Mouse (Mus musculus): ENCODE measurements around the gene Nfkb2. TPM values are rescaled to one million over a fixed set of nuclear protein-coding genes. Genes with fewer than 3 reads are reported as not detected.

The Nfkb2 gene
- polyA plus RNA-seq, 1 experiment from 2014 or later = 6.1 TPM

- 18% methylated on average over 7 of the region's 7 CpGs for WGBS
- Histone ChIP-seq H3K4me3 (ENCODE audit: low read depth, low read length) (no peak overlapping the region), H3K9me3 (ENCODE audit: control insufficient read depth) (no peaks in the 10 kb centered on the region), H3K27ac (ENCODE audit: low read depth, low read length) (peak overlapping the region; percentile 21; the same call in 1 of the 2 replicates), H3K9ac (ENCODE audit: low read depth, low read length) (no peak overlapping the region), H3K4me2 (replicated peaks; ENCODE audit: low read depth) (no peak overlapping the region), H3K27me3 (replicated peaks; ENCODE audit: control insufficient read depth, insufficient read depth, low read length) (no peaks in the 10 kb centered on the region), H3K4me1 (replicated peaks; ENCODE audit: control insufficient read depth, insufficient read depth, low read length) (no peaks in the 10 kb centered on the region), H3K36me3 (ENCODE audit: control insufficient read depth, insufficient read depth) (no peaks in the 10 kb centered on the region; the same call in 1 of the 2 replicates)
- ATAC-seq = no peak
- no peak for TF ChIP-seq CTCF (IDR thresholded peaks at IDR 0.05; ENCODE audit: low read depth)
Measured at GRCm38 (mm10) chr19:46344710-46345419, 40.7 kb downstream of the Nfkb2 start.

DNA sequence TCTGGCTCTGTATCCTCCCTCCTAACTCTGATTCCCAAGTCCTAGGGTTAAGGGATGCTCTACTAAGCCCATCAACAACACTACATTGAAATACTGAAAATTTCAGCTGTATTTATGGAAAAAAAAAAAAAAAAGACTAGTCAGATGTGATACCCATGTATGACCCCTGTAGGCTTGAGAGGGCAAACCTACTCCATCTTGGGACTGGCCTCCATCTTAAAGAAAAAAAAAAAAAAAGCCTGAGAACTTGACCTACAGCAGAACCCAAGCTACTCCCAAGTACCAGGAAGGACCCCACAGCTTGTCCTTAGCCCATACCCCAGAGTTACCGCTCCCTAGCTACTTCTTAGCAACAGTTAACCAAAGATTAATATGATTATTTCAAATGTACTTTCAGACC is 43.0 kb downstream of the Nfkb2 start:
- 97% methylated on average over 1 of the region's 1 CpGs for WGBS
- H3K4me1 ChIP-seq (replicated peaks; ENCODE audit: control insufficient read depth, insufficient read depth, low read length) = no peaks in the 10 kb centered on the region
- no peak overlapping the region for H3K4me2 ChIP-seq (replicated peaks; ENCODE audit: low read depth)
- H3K9ac ChIP-seq (ENCODE audit: low read depth, low read length) = no peak overlapping the region
- H3K27ac ChIP-seq (ENCODE audit: low read depth, low read length) = no peak overlapping the region
- H3K9me3 ChIP-seq (ENCODE audit: control insufficient read depth) = no peaks in the 10 kb centered on the region
- TF ChIP-seq CTCF (IDR thresholded peaks at IDR 0.05; ENCODE audit: low read depth) = no peak
- no peak for ATAC-seq
- H3K27me3 ChIP-seq (replicated peaks; ENCODE audit: control insufficient read depth, insufficient read depth, low read length) = no peaks in the 10 kb centered on the region
- no peak overlapping the region for H3K4me3 ChIP-seq (ENCODE audit: low read depth, low read length)
- no peaks in the 10 kb centered on the region; the same call in 1 of the 2 replicates for H3K36me3 ChIP-seq (ENCODE audit: control insufficient read depth, insufficient read depth)

DNA sequence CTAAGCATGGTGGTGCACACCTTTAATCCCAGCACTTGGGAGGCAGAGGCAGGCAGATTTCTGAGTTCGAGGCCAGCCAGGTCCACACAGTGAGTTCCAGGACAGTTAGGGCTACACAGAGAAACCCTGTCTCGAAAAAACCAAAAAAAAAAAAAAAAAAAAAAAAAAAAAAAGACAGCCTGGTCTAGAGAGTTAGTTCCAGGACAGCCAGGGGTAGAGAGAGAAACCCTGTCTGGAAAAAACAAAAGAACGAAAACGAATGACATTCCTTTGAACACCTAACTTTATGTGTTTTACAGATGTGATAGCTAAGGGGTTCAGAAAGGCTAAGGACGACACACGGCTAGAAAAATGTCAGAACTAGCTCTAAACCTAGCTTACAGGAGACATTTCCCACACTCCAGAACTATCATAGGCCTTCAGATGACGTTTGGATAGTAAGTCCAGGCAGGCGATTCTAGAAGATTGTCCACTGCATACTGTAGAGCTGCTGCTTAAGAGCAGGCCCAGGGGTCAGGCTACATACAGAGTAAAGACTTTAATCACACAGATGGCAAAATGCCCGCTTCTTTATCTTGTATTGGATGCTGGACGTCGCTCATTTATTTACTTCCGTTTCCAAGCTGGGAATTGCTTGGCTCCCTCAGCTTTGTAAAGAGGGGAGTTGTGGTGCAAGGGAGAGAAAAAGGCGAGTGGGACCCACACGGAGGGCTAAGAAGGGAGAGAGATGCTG is 44.0 kb downstream of the Nfkb2 start:
- Histone ChIP-seq H3K36me3 (ENCODE audit: control insufficient read depth, insufficient read depth) (no peaks in the 10 kb centered on the region; the same call in 1 of the 2 replicates), H3K9me3 (ENCODE audit: control insufficient read depth) (no peaks in the 10 kb centered on the region), H3K27ac (ENCODE audit: low read depth, low read length) (peak overlapping the region; percentile 51; the same call in 1 of the 2 replicates), H3K4me2 (replicated peaks; ENCODE audit: low read depth) (peak overlapping the region; percentile 98), H3K4me1 (replicated peaks; ENCODE audit: control insufficient read depth, insufficient read depth, low read length) (no peaks in the 10 kb centered on the region), H3K27me3 (replicated peaks; ENCODE audit: control insufficient read depth, insufficient read depth, low read length) (no peaks in the 10 kb centered on the region), H3K4me3 (ENCODE audit: low read depth, low read length) (peak overlapping the region; percentile 56), H3K9ac (ENCODE audit: low read depth, low read length) (peak overlapping the region; percentile 62)
- WGBS = 28% methylated on average over 14 of the region's 14 CpGs
- no peak for ATAC-seq
- no peak for TF ChIP-seq CTCF (IDR thresholded peaks at IDR 0.05; ENCODE audit: low read depth)

GRCm38 (mm10) chr19:46348761-46349458 is 44.8 kb downstream of the Nfkb2 start:
- Histone ChIP-seq H3K27ac (ENCODE audit: low read depth, low read length) (peak overlapping the region; percentile 51; the same call in 1 of the 2 replicates), H3K9ac (ENCODE audit: low read depth, low read length) (peak overlapping the region; percentile 62), H3K36me3 (ENCODE audit: control insufficient read depth, insufficient read depth) (no peaks in the 10 kb centered on the region; the same call in 1 of the 2 replicates), H3K4me3 (ENCODE audit: low read depth, low read length) (peak overlapping the region; percentile 56), H3K27me3 (replicated peaks; ENCODE audit: control insufficient read depth, insufficient read depth, low read length) (no peaks in the 10 kb centered on the region), H3K4me2 (replicated peaks; ENCODE audit: low read depth) (peak overlapping the region; percentile 98), H3K9me3 (ENCODE audit: control insufficient read depth) (no peaks in the 10 kb centered on the region), H3K4me1 (replicated peaks; ENCODE audit: control insufficient read depth, insufficient read depth, low read length) (no peaks in the 10 kb centered on the region)
- TF ChIP-seq CTCF (IDR thresholded peaks at IDR 0.05; ENCODE audit: low read depth) = peak; percentile 17; the same call in 1 of the 2 replicates
- ATAC-seq = peak; percentile 63
- under 1% methylated on average over 73 of the region's 78 CpGs for WGBS

DNA sequence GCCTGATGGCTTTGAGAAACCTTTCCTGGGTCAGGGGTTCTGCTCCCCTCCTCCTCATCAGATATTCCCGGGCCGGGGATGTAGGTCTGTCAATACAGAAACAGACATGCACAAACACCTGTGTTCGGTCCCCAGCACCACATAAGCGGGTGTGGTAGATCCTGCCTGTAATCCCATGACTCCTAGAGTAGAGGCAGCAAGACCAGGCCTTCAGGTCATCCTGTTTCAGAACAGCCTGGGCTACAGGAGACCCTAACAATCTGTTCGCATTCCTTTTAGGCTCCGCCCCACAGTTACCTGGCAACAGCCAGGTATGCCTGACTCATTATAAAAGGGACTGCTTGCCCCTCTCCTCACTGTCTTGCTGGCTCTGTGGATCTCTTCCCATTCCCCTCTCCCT is 45.4 kb downstream of the Nfkb2 start:
- Histone ChIP-seq H3K27ac (ENCODE audit: low read depth, low read length) (no peak overlapping the region), H3K4me2 (replicated peaks; ENCODE audit: low read depth) (peak overlapping the region; percentile 98), H3K36me3 (ENCODE audit: control insufficient read depth, insufficient read depth) (no peaks in the 10 kb centered on the region; the same call in 1 of the 2 replicates), H3K4me1 (replicated peaks; ENCODE audit: control insufficient read depth, insufficient read depth, low read length) (no peaks in the 10 kb centered on the region), H3K4me3 (ENCODE audit: low read depth, low read length) (peak overlapping the region; percentile 56), H3K9ac (ENCODE audit: low read depth, low read length) (no peak overlapping the region), H3K27me3 (replicated peaks; ENCODE audit: control insufficient read depth, insufficient read depth, low read length) (no peaks in the 10 kb centered on the region), H3K9me3 (ENCODE audit: control insufficient read depth) (no peaks in the 10 kb centered on the region)
- no peak for TF ChIP-seq CTCF (IDR thresholded peaks at IDR 0.05; ENCODE audit: low read depth)
- ATAC-seq = no peak
- WGBS = 31% methylated on average over 6 of the region's 6 CpGs
